Mouse (Mus musculus) T-helper 17 cell (primary cell): ENCODE data around the gene Mpig6b.

Experiments
- in situ Hi-C, 2 experiments: fragments of 300-600 bp; cut with MboI, MseI; formaldehyde crosslinking; loops; 1 replicate in 1 of 2; 2 replicates in 1 of 2; pipeline ENCODE4 v1.15.1; 2025; ENCODE audit warnings: high pct_unique_total_duplicates in 2 of 2

The Mpig6b gene

DNA sequence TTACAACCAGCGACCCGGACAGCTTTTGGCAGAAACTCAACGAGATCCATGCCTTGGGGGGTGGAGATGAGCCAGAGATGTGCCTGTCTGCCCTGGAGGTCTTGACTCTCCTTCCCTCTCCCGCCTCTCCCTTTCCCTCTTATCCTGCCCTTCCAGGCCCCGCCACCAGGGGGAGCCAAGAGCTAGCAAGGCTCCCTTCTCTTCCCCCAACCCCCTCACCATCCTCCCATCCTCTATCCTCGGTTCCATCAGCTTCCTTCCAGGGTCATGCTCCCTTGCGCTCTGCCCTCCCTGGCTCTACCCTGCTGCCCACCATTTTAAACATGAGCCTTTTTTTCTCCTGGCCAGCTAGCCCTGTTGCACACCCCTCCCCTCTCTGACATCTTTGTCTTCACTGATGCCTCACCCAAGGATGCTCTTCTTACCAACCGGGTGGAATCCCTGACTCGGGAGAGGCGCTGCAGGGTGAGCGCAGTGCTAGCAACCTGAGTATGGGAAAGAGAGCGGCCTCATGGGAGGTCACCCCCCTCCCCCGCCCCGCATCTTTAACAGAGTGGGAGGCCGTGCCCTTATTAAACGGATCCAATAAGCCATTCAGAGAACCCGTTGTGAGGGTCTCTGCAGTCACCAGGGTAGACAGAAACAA lies 44.7 kb downstream of the Mpig6b start:
- in situ Hi-C loops: loop anchor here (5.0 kb wide), 1 partner anchor 41 kb away; no protein-coding TSS in a partner anchor

DNA sequence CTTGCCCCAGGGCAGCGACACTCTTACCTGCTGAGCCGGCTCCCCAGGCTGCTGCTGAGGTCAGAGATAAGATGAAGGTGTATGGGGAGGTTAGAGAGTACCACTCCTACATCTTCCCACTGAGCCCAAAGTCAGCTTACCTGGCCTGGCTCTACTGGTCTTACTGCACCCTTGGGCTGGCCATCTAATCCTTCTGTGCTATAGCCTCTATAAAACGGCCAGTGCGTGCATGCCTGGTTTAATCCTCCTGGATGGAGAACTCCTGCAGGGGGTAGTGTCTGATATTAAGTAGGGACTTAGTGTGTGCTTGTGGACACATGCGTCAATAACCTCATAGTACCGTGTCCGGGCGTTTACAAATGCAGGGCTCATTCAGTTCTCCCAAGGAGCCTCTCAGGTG lies 45.4 kb downstream of the Mpig6b start:
- in situ Hi-C loops: loop anchor here (5.0 kb wide), 1 partner anchor 42 kb away; no protein-coding TSS in a partner anchor

DNA sequence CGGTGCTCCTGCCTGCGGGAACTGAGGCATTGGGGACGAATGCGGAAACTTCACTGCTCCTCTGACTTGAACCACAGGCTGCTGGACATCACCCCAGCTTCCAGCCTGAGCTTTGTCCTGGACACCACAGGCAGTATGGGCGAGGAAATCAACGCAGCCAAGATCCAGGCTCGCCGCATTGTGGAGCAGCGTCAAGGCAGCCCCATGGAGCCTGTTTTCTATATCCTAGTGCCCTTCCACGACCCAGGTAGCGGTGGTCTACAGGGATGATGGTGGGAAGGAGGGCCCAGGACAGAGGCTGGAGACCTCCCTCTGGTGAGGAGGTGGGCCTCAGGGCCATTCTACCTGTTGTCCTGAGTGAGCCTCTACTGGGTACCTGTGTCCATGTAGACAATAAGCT lies 46.1 kb downstream of the Mpig6b start:
- in situ Hi-C loops: loop anchor here (5.0 kb wide), 1 partner anchor 42 kb away; no protein-coding TSS in a partner anchor

DNA sequence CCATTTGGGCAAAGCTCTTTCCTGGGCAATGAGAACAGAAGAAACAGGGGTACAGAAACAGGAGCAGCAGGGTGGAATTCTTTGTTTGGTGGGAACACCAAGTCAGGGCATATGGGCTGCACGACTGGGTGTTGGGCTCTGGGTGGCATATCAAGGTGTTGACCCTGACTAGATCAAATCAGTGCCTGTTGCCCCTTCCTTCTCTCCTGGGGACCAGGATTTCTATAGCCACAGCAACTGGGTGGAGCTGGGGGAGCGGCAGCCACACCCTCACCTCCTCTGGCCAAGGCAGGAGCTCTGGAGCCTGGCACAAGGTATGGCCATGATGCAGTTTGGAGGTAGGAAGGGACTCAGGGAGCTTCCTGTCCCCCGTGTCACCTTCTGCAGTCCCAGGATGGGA lies 47.8 kb downstream of the Mpig6b start:
- in situ Hi-C loops: no loop called here

DNA sequence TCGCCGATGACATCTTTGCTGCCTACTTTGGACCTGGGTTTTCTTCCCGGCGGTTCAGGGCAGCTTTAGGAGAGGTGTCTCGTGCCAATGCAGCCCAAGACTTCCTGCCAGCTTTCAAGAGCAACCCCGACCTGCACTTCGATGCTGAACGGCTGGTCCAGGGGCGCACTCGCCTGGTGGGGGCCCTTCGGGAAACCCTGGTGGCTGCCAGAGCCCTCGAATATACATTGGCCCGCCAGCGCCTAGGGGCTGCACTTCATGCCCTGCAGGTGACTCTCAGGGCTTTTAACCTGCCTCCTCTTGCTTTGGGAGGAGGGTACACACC lies 48.3 kb downstream of the Mpig6b start:
- in situ Hi-C loops: no loop called here

DNA sequence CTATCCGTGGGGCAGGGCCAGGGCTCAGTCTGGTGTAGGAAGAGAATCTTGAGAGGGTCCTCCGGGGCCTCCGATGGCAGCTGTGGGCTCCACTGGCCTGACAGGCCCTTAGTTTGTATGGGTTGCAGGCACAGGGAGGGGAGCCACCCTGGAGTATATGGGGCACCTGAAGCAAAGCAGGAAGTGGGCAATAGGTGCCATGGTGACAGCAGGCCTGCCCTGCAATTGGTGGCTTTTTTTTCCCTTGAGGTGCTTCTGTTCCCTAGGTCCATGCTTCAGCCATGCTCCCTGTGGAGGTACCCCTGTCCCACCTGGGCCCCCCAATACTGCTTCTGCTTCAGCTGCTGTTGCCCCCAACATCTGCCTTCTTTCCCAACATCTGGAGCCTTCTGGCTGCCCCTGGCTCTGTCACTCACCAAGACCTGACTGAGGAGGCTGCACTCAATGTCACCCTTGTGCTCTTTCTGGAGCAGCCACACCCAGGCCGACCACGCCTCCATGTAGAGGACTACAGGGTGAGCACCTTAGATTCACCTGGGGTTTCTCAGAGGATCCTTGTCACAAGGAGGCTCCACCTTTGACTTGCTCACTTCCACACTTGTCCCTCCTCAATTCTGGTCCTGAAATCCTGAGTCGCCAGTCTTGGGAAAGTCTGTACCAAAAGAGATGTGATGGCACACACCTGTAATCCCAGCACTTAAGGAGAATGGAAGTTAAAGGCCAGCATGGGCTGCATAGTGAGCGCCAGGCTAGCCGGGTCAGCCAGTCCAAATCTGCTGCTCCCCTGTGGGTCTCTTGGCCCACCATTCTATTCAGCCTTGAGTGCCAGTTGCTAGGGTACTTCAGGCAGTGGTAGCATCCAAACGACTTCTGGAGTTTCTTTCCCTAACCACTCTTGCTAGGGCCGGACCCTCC lies 48.9 kb downstream of the Mpig6b start:
- in situ Hi-C loops: no loop called here

DNA sequence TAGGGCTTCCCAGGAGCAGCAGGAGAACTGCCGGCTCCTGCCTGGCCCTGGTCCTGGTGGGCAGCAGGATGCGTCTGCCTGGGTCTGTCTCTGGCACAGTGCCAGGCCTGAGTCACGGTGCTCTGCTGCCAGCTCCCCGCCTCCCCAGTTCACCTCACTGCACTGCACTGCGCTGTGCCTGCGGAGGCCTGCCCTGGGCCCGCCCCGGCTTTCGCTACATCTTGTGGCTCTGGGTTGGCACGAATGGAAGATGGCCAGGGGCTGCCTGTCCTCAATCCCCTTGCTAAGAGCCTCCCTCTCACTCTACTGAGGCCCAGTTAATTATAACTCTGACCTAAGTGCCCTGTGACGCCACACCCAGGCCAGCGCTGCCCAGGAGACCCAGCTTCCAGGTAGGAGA lies 49.6 kb downstream of the Mpig6b start, which contains the start of gene Vwa7:
TSS of gene Vwa7 (plus strand) at position 204 of the 400 bp plus-strand sequence.
- in situ Hi-C loops: no loop called here

DNA sequence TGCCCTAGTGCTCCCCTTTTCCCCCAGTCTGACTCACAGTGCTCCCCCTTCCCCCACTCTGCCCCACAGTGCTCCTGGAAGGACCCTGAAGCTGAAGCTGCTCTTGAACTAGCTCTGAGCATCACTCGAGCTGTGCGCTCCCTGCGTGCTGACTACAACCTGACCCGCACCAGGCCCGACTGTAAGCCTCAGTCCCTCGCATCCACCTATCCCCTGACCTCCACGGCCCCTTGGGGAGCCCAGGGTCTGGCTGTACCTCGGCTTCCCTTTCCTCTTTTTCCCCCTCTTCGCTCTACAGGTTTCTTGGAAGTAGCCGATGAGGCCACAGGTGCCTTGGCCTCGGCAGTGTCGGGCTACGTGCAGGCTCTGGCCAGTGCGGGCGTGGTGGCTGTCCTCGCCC lies 50.7 kb downstream of the Mpig6b start:
- in situ Hi-C loops: no loop called here

DNA sequence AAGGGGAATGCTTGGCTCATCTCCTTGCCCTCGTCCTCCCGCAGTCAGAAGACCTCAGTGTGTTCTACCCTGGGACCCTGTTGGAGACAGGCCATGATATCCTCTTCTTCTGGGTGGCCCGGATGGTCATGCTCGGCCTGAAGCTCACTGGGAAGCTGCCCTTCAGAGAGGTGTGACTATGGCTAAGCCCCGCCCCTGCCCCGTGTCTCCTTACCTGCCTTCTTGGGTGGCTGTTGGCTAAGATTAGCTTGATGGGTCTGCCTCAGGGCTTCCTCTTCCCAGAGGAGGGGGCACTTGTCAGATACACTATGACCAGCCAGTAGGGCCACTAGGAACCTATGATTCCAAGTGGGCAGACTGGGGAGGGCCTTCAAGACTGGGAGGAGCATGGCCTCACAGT lies 52.8 kb downstream of the Mpig6b start:
- in situ Hi-C loops: no loop called here
